Mouse (Mus musculus): Measurements from ENCODE around the gene Spata3.

- TF ChIP-seq TAL1 (IDR thresholded peaks at IDR 0.05; ENCODE audit: low read length) (no peak), GATA1 (IDR thresholded peaks at IDR 0.05; ENCODE audit: low read length) (no peak)
These were observed at the start of gene Spata3 for GRCm38 (mm10) chr1:86016516-86016915.
